Mouse (Mus musculus): ENCODE data around the gene Astn2. TPM values are rescaled to one million over a fixed set of nuclear protein-coding genes. Genes with fewer than 3 reads are reported as not detected.

The Astn2 gene
- polyA plus RNA-seq, 1 experiment from 2014 or later, result 2.3 TPM

GRCm38 (mm10) chr4:65673418-65673933 is 730.9 kb downstream of the Astn2 start:
- H3K9me3 ChIP-seq, result no peaks in the 10 kb centered on the region
- no peaks in the 10 kb centered on the region for H3K27me3 ChIP-seq
- no peak for ATAC-seq (ENCODE audit: low FRiP score, low read depth)
- H3K27ac ChIP-seq (replicated peaks), result no peak overlapping the region
- WGBS, result 88% methylated on average over 4 of the region's 4 CpGs
- no peak overlapping the region for H3K9ac ChIP-seq (replicated peaks)
- no peak overlapping the region for H3K4me2 ChIP-seq (replicated peaks)
- H3K36me3 ChIP-seq, result no peaks in the 10 kb centered on the region
- no peaks in the 10 kb centered on the region for H3K4me1 ChIP-seq
- H3K4me3 ChIP-seq, result no peak overlapping the region

- no peak for ATAC-seq (ENCODE audit: low FRiP score, low read depth)
- no peaks in the 10 kb centered on the region for H3K9me3 ChIP-seq
- H3K27ac ChIP-seq (replicated peaks), result no peak overlapping the region
- H3K4me2 ChIP-seq (replicated peaks), result no peak overlapping the region
- H3K36me3 ChIP-seq, result no peaks in the 10 kb centered on the region
- no peak overlapping the region for H3K9ac ChIP-seq (replicated peaks)
- no peak overlapping the region for H3K4me3 ChIP-seq
- peaks cover 3% of the 10 kb centered on the region for H3K4me1 ChIP-seq
- 73% methylated on average over 2 of the region's 2 CpGs for WGBS
- H3K27me3 ChIP-seq, result no peaks in the 10 kb centered on the region
Observed at GRCm38 (mm10) chr4:65672294-65672693, 732.1 kb downstream of the Astn2 start.

GRCm38 (mm10) chr4:65671585-65672184 is 732.7 kb downstream of the Astn2 start:
- Histone ChIP-seq H3K9ac (replicated peaks) (no peak overlapping the region), H3K27ac (replicated peaks) (no peak overlapping the region), H3K4me1 (peaks cover 7% of the 10 kb centered on the region), H3K4me2 (replicated peaks) (no peak overlapping the region), H3K36me3 (no peaks in the 10 kb centered on the region), H3K9me3 (no peaks in the 10 kb centered on the region), H3K27me3 (no peaks in the 10 kb centered on the region), H3K4me3 (no peak overlapping the region)
- WGBS, result 76% methylated on average over 6 of the region's 6 CpGs
- no peak for ATAC-seq (ENCODE audit: low FRiP score, low read depth)

GRCm38 (mm10) chr4:65667030-65667610 is 737.3 kb downstream of the Astn2 start:
- WGBS, result 47% methylated on average over 5 of the region's 5 CpGs
- Histone ChIP-seq H3K36me3 (no peaks in the 10 kb centered on the region), H3K27ac (replicated peaks) (no peak overlapping the region), H3K9me3 (no peaks in the 10 kb centered on the region), H3K4me1 (peaks cover 7% of the 10 kb centered on the region), H3K4me3 (no peak overlapping the region), H3K27me3 (no peaks in the 10 kb centered on the region), H3K4me2 (replicated peaks) (no peak overlapping the region), H3K9ac (replicated peaks) (no peak overlapping the region)
- peak; percentile 47 for ATAC-seq (ENCODE audit: low FRiP score, low read depth)

GRCm38 (mm10) chr4:65663176-65663575 is 741.2 kb downstream of the Astn2 start:
- no peak overlapping the region for H3K4me3 ChIP-seq
- no peaks in the 10 kb centered on the region for H3K9me3 ChIP-seq
- H3K27me3 ChIP-seq, result no peaks in the 10 kb centered on the region
- no peak for ATAC-seq (ENCODE audit: low FRiP score, low read depth)
- H3K9ac ChIP-seq (replicated peaks), result no peak overlapping the region
- H3K4me2 ChIP-seq (replicated peaks), result no peak overlapping the region
- H3K36me3 ChIP-seq, result no peaks in the 10 kb centered on the region
- WGBS, result 87% methylated on average over 6 of the region's 6 CpGs
- peaks cover 7% of the 10 kb centered on the region for H3K4me1 ChIP-seq
- H3K27ac ChIP-seq (replicated peaks), result no peak overlapping the region

- WGBS, result 0% methylated on average over 2 of the region's 2 CpGs
- H3K9me3 ChIP-seq, result no peaks in the 10 kb centered on the region
- no peak overlapping the region for H3K9ac ChIP-seq (replicated peaks)
- H3K27me3 ChIP-seq, result no peaks in the 10 kb centered on the region
- no peaks in the 10 kb centered on the region for H3K4me1 ChIP-seq
- peak; percentile 89 for ATAC-seq (ENCODE audit: low FRiP score, low read depth)
- no peak overlapping the region for H3K4me3 ChIP-seq
- H3K27ac ChIP-seq (replicated peaks), result no peak overlapping the region
- H3K36me3 ChIP-seq, result no peaks in the 10 kb centered on the region
- no peak overlapping the region for H3K4me2 ChIP-seq (replicated peaks)
Observed at GRCm38 (mm10) chr4:65654723-65655122, 749.7 kb downstream of the Astn2 start.

GRCm38 (mm10) chr4:65642611-65643010 is 761.8 kb downstream of the Astn2 start:
- Histone ChIP-seq H3K4me1 (no peaks in the 10 kb centered on the region), H3K9me3 (no peaks in the 10 kb centered on the region), H3K4me2 (replicated peaks) (no peak overlapping the region), H3K36me3 (no peaks in the 10 kb centered on the region), H3K27me3 (no peaks in the 10 kb centered on the region), H3K9ac (replicated peaks) (no peak overlapping the region), H3K4me3 (no peak overlapping the region), H3K27ac (replicated peaks) (no peak overlapping the region)
- WGBS, result 73% methylated on average over 5 of the region's 5 CpGs
- no peak for ATAC-seq (ENCODE audit: low FRiP score, low read depth)

- 78% methylated on average over 3 of the region's 3 CpGs for WGBS
- H3K36me3 ChIP-seq, result no peaks in the 10 kb centered on the region
Observed at GRCm38 (mm10) chr4:65638231-65638630, 766.2 kb downstream of the Astn2 start.

GRCm38 (mm10) chr4:65620125-65620524 is 784.3 kb downstream of the Astn2 start:
- Histone ChIP-seq H3K4me2 (replicated peaks) (no peak overlapping the region), H3K9ac (replicated peaks) (no peak overlapping the region), H3K9me3 (no peaks in the 10 kb centered on the region), H3K27ac (replicated peaks) (no peak overlapping the region), H3K4me3 (no peak overlapping the region), H3K27me3 (no peaks in the 10 kb centered on the region), H3K4me1 (no peaks in the 10 kb centered on the region), H3K36me3 (peaks cover 47% of the 10 kb centered on the region)
- no peak for ATAC-seq (ENCODE audit: low FRiP score, low read depth)
- whole genome bisulfite sequencing, result 88% methylated on average over 3 of the region's 3 CpGs

More at GRCm38 (mm10) chr4:65638231-65638630, 766.2 kb downstream of the Astn2 start:
- Histone ChIP-seq H3K4me2 (replicated peaks) (no peak overlapping the region), H3K27me3 (no peaks in the 10 kb centered on the region), H3K9ac (replicated peaks) (no peak overlapping the region), H3K9me3 (no peaks in the 10 kb centered on the region), H3K4me3 (no peak overlapping the region), H3K4me1 (no peaks in the 10 kb centered on the region), H3K27ac (replicated peaks) (no peak overlapping the region)
- no peak for ATAC-seq (ENCODE audit: low FRiP score, low read depth)

- no peak for ATAC-seq (ENCODE audit: low FRiP score, low read depth)
- no peaks in the 10 kb centered on the region for H3K9me3 ChIP-seq
- 95% methylated on average over 14 of the region's 14 CpGs for WGBS
- H3K4me3 ChIP-seq, result no peak overlapping the region
- no peaks in the 10 kb centered on the region for H3K27me3 ChIP-seq
- H3K27ac ChIP-seq (replicated peaks), result no peak overlapping the region
- 0 out of 2 replicates have a peak, but pooled peaks cover 4% of the 10 kb centered on the region for H3K4me1 ChIP-seq
- no peak overlapping the region for H3K4me2 ChIP-seq (replicated peaks)
- peaks cover 51% of the 10 kb centered on the region for H3K36me3 ChIP-seq
- H3K9ac ChIP-seq (replicated peaks), result no peak overlapping the region
Observed at GRCm38 (mm10) chr4:65613135-65613534, 791.3 kb downstream of the Astn2 start.

- 71% methylated on average over 6 of the region's 6 CpGs for WGBS
- peaks cover 34% of the 10 kb centered on the region for H3K36me3 ChIP-seq
- ATAC-seq (ENCODE audit: low FRiP score, low read depth), result no peak
Observed at GRCm38 (mm10) chr4:65610896-65611295, 793.5 kb downstream of the Astn2 start.

GRCm38 (mm10) chr4:65610329-65610728 is 794.1 kb downstream of the Astn2 start:
- H3K4me1 ChIP-seq, result peaks cover 23% of the 10 kb centered on the region
- H3K36me3 ChIP-seq, result peaks cover 28% of the 10 kb centered on the region
- 92% methylated on average over 5 of the region's 5 CpGs for WGBS
- H3K9ac ChIP-seq (replicated peaks), result no peak overlapping the region
- ATAC-seq (ENCODE audit: low FRiP score, low read depth), result no peak
- no peak overlapping the region for H3K27ac ChIP-seq (replicated peaks)
- no peak overlapping the region for H3K4me2 ChIP-seq (replicated peaks)
- H3K27me3 ChIP-seq, result no peaks in the 10 kb centered on the region
- H3K4me3 ChIP-seq, result no peak overlapping the region
- H3K9me3 ChIP-seq, result no peaks in the 10 kb centered on the region

More at GRCm38 (mm10) chr4:65610896-65611295, 793.5 kb downstream of the Astn2 start:
- peaks cover 18% of the 10 kb centered on the region for H3K4me1 ChIP-seq
- H3K27me3 ChIP-seq, result no peaks in the 10 kb centered on the region
- H3K4me2 ChIP-seq (replicated peaks), result no peak overlapping the region
- H3K4me3 ChIP-seq, result no peak overlapping the region
- H3K9ac ChIP-seq (replicated peaks), result no peak overlapping the region
- no peak overlapping the region for H3K27ac ChIP-seq (replicated peaks)
- H3K9me3 ChIP-seq, result no peaks in the 10 kb centered on the region
